Mouse (Mus musculus): ENCODE results near the gene Olfr1415. TPM values are rescaled to one million over a fixed set of nuclear protein-coding genes. Genes with fewer than 3 reads are reported as not detected.
"Not testable (repeated sequence)": the region's sequence is repeated elsewhere in the genome, so short reads cannot be mapped to it uniquely, and the experiment has no call there.

The Olfr1415 gene
- total RNA-seq (2021): not detected

DNA sequence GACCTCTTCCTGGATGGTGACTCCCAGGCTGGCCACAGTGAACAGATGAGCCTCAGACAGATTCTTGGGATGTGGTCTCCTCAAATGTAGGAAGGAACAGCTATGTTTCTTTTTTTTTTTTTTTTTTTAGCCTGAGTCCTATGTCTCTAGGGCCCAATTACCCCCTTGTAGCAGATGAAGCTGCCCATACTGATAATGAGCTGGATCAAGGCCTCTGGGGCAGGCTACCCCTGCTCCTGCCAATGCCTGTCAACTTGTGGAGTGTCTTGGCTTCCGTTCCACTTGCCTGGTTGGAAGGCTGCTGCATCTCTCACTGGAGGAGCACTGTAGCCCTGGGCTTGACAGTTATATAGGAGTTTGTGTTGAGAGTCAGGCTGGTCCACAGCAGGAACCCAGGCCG lies at the start of gene Olfr1415:
TSS of gene Olfr1415 (minus strand) at position 101 of the 400 bp plus-strand sequence.
- intact Hi-C loops (cut with DNase I): no loop called here
- no peak for DNase-seq (ENCODE audit: extremely low spot score in 1 of 2, low spot score in 2 of 2)

DNA sequence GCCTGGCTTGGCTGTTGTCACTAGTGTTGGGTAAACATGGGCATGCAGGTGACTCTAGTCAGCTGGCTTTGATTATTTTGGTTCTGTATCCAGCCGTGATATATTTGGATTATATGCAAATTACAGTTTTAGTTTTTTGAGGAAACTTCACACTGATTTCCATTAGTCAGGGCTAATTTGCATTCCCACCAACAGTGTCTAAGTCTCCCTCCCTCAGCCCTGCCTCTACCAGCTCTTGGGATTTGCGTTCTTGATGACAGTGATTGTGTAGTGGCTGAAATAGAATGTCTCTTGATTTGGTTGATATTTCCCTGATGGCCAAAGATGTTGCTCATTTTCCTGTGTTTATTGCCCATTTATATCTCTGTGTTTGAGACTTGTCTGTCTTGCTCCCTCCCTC lies 43.2 kb upstream of the Olfr1415 start:
- intact Hi-C loops (cut with DNase I): no loop called here
- no peak for DNase-seq (ENCODE audit: extremely low spot score in 1 of 2, low spot score in 2 of 2)

DNA sequence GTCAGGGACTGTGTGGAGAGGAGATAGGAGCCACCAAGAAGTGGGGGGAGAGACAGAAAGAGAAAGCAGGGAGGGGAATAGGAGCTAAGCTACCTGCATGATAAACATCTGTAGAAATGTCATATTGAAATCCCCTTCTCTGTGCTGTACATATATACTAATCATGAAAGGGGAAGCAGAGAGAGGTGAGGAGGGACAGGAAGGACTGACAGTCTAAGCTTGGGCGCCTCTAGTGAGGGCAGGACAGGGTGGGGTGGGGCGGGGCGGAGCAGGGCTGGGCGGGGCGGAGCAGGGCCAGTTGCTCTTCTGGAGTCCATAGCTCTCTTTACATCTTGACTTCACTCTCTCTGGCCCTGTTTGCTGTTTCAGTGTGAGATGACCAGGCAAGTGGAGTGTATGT lies 41.1 kb upstream of the Olfr1415 start:
- no peak for DNase-seq (ENCODE audit: extremely low spot score in 1 of 2, low spot score in 2 of 2)
- intact Hi-C loops (cut with DNase I): no loop called here

DNA sequence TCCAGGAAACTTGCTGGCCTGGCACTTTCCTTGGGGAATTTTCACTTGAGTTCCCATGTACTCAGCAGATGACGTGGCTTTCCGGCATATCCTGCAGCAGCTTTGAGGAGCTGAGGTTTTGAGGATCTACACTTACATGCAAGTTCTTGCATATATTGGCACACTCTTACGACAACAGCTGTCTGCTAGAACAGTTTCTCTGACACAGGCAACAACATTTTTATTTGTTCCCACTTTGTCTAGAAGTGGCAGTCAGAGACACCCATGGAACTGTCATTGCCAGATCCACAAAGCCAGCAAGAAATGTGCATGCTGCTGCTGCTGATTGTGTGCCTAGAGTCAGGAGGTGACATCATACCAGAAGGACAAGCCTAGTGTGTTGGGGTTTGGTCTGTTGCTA lies 27.9 kb upstream of the Olfr1415 start:
- intact Hi-C loops (cut with DNase I): loop anchor here (5.0 to 10.0 kb wide), 2 partner anchors 309 to 371 kb away; partner anchors contain the start of gene Gpc1
- no peak for DNase-seq (ENCODE audit: extremely low spot score in 1 of 2, low spot score in 2 of 2)

DNA sequence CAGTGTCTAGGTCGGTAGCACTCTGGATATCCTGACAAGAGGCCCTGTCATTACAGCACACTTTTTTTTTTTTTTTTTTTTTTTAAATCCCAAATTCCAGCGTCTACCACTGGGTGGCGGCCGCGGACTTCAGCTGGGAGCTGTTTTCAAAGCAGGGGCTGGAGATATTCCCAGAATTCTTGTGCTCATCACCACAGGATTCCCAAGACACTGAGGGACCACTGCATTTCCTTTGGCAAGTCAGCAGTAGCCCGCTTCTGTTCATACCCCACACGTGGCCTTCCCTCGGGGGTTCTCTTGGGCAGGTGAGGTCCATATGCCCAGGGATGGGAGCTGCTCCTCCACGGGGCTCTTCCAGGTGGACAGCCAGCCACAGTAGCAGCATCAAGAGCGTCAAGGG lies 25.5 kb upstream of the Olfr1415 start:
- intact Hi-C loops (cut with DNase I): loop anchor here (1.0 to 10.0 kb wide), 3 partner anchors 90 to 373 kb away; partner anchors contain the start of gene Gpc1
- DNase-seq (ENCODE audit: extremely low spot score in 1 of 2, low spot score in 2 of 2): peak; percentile 50 to 54

DNA sequence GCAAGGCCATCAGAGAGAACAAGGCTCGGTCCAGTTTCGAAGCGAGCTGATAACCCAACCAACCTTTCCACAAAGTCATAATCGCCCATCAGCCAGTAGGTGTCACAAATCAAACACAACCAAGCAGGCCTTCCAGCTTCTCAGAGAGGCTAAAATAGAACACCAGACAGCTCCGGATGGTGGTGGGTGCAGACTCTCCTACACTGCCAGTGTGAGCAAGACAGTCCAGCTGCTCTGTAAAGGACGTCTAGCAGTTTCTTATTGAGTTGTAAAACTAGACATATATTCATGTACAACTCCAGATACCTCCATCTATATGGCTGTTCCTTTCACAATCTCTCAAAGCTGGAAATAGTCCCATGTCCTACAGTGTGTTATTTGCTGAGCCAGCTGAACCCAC lies 23.1 kb upstream of the Olfr1415 start:
- intact Hi-C loops (cut with DNase I): no loop called here
- DNase-seq (ENCODE audit: extremely low spot score in 1 of 2, low spot score in 2 of 2): peak in 1 of 2 experiments; percentile 27

DNA sequence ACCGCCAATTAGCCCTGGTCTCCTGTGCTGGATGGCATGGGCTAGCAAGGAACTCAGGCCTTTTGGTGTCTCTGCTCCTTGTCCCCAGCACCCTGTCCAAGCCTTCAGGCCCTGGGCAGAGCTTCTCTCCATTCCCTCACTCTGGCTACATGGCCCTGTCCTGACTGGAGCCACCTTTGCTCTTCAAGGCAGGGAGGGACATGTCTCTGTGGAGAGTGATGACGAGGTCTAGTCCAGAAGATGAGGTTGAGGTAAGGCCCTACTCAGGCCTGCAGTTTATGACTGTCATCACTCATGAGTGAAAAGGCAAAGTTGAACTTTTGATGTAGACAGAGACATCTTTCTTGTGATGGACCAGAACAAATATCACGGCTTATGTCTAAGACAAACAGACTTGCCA lies 22.7 kb upstream of the Olfr1415 start, which contains the start of gene Olfr1414:
TSS of gene Olfr1414 (minus strand) at position 101 of the 400 bp plus-strand sequence.
- DNase-seq (ENCODE audit: extremely low spot score in 1 of 2, low spot score in 2 of 2): no peak
- intact Hi-C loops (cut with DNase I): no loop called here

DNA sequence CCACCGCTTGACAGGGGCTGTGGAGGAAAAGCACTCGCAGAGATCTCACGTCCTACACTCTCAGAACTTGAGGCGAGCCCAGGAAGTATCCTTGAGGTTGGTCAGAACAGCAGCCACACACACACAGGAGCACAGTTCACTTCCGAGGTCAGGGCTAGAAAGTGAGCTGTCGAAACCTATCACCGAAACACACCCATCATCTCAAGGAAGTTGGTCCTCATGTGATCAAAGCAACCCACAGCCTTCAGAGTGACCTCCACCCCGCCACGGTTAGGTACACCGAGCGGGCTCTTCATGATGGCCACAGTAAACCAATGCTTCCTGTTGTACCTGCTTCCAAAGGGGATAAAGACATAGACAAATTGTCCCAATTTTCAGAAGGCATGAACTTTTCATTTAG lies 19.5 kb upstream of the Olfr1415 start:
- no peak for DNase-seq (ENCODE audit: extremely low spot score in 1 of 2, low spot score in 2 of 2)
- intact Hi-C loops (cut with DNase I): no loop called here

DNA sequence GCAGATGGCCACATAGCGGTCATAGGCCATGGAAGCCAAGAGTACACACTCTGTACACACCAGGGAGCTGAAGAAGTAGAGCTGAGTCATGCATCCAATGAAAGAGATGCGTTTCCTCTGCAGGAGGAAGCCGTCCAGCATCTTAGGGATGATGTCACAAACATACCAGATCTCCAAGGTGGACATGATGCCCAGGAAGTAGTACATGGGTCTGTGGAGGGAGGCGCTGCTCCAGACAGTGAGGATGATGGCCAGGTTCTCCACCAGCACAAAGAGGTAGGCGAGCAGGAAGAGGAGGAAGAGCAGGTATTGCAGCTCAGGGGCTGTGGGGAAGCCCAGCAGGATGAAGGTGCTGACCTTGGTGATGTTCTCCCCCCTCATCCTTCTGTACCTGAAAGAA lies 15.7 kb upstream of the Olfr1415 start:
- DNase-seq (ENCODE audit: extremely low spot score in 1 of 2, low spot score in 2 of 2); intact Hi-C loops (cut with DNase I): not testable (repeated sequence)

DNA sequence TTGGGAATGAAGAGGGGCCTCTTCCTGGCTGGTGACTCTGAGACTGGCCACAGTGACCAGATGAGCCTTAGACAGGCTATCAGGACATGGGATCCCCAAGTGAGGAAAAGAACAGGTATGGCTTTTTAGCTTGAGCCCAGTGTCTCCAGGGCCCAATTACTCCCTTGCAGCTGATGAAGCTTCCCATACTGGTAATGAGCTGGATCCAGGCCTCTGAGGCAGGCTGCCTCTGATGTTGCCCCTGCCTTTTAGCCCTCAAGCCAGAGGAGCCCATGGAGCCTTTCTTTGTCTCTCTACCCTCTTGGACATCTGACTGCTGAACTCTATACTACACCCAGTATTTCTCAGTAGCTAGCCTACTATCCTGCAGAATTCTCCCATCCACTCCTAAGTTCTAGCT lies 10.9 kb downstream of the Olfr1415 start, which contains the start of gene Olfr1416:
TSS of gene Olfr1416 (minus strand) at position 101 of the 400 bp plus-strand sequence.
- no peak for DNase-seq (ENCODE audit: extremely low spot score in 1 of 2, low spot score in 2 of 2)
- intact Hi-C loops (cut with DNase I): no loop called here

DNA sequence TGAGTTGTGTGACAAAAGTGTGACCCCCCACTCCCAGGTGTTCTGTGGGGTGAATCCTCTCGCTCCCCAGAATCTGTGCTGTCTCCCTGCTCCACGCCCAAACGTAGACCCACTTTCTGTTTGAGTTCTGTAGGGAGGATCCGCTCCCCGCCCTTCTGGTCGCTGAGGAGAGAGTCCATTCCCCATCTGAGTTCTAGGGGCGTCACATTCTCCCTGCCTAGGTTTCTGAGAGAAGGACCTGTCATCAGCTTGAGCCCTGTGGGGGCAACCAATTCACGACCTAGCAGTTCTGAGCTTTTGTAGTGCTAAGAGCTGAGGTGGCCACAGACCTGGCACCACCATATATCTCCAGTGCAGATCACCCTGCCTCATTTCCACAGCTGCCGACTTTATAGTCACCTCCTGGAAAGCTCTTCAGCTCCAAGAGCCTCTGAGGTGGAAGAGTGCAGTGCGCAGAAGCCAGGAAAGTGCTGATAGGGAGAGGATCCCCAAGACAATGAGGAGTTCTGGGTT lies 21.8 kb downstream of the Olfr1415 start:
- no peak for DNase-seq (ENCODE audit: extremely low spot score in 1 of 2, low spot score in 2 of 2)
- intact Hi-C loops (cut with DNase I): no loop called here

DNA sequence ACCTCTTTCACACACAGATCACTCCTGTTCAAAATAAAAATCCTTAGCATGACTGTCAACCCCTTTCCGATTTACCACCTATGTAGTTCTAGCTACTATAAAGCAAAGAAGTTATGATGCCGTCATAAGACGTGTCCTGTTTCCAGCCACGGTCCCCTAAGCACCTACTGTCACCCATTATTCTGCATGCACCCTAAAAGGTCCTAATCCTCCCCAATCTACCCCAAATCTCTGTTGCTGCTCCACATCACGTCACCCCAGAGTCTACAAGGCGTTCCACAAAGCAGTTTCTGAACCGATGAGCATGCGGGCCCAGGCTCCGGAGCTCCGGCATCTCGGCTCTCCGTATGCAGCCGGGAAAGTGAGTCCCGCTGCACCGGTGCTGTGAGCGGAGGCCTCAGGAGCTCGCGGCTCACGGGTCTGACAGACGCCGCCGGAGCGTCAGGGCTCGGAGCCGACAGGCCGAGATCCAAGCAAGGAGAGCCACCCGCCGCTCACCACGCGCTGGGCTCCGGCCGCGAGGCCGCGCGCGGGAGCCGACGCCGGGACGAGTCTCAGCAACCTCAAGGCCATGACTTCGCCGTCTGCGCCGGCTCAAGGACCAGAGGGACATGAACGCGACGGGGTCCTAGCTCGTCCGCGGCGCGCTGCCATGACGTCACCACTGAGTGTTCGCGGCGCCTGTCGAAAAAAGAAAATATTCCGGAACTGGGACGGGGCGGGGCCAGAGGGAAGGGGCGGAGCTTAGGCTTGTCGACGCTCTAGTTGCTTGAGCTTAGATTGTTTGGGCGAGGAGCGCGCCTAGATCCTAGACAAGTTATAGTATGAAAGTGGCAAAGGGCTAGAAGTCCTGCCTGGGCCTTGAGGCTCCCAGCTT lies 22.5 kb downstream of the Olfr1415 start, which contains the start of gene Ndufa10:
TSS of gene Ndufa10 (minus strand) at position 696 of the 877 bp plus-strand sequence.
- peak; percentile 89 to 95 for DNase-seq (ENCODE audit: extremely low spot score in 1 of 2, low spot score in 2 of 2)
- intact Hi-C loops (cut with DNase I): no loop called here

DNA sequence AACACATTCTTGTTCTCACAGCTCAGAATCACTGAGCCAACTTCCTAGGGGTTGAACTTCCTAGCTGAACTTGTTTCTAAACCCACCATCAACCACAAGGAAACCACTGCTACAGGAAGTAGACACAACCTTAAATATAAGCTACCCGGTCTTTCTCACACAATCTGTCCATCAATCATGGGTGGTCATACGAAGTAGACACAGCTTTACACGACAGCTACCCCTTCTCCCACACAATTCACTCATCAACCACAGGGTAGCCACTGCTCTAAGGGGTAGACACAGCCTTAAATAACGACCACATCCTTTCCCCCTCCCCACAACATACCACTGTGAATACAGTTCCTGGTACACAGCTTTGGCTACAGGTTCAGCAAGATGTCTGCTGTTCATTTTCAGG lies 27.0 kb downstream of the Olfr1415 start:
- intact Hi-C loops (cut with DNase I): no loop called here
- no peak for DNase-seq (ENCODE audit: extremely low spot score in 1 of 2, low spot score in 2 of 2)

DNA sequence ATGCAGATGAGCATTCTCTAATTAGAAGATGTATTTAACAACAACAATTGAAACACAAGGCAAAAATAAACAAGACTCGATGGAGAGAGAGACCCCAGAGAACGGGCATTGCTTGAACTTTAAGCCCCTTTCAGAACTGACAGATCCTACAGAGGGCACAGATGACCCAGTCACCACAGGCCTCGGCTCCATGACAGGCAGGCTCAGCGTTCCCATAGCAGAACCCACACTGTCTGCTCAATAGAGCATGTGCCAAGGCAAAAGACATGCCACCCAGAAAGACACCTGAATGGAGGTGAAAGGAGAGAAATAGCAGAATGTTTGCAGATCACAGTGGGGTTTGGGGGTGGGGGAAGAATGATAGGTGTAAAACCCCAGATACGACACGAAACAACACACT lies 37.5 kb downstream of the Olfr1415 start:
- intact Hi-C loops (cut with DNase I): loop anchor here (10.0 kb wide), 1 partner anchor 934 kb away; no protein-coding TSS in a partner anchor
- DNase-seq (ENCODE audit: extremely low spot score in 1 of 2, low spot score in 2 of 2): no peak

DNA sequence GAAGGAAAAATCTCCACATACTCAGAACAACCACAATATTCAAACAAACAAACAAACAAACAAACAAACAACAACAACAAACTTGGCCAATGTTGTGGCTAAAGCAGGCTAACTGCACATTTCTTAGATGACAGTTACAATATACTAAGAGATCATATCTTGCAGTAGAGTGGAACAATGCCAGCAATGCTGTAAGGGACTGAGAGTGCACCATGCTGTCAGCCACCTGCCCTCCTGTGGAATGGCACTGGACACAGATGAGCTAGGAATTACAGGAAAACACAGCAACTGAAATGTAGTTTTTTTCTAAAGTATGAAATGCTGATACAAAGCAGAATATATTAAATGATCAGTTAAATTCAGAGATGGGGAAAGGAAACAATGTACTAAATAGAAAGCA lies 38.1 kb downstream of the Olfr1415 start:
- intact Hi-C loops (cut with DNase I): loop anchor here (10.0 kb wide), 1 partner anchor 933 kb away; no protein-coding TSS in a partner anchor
- no peak for DNase-seq (ENCODE audit: extremely low spot score in 1 of 2, low spot score in 2 of 2)

DNA sequence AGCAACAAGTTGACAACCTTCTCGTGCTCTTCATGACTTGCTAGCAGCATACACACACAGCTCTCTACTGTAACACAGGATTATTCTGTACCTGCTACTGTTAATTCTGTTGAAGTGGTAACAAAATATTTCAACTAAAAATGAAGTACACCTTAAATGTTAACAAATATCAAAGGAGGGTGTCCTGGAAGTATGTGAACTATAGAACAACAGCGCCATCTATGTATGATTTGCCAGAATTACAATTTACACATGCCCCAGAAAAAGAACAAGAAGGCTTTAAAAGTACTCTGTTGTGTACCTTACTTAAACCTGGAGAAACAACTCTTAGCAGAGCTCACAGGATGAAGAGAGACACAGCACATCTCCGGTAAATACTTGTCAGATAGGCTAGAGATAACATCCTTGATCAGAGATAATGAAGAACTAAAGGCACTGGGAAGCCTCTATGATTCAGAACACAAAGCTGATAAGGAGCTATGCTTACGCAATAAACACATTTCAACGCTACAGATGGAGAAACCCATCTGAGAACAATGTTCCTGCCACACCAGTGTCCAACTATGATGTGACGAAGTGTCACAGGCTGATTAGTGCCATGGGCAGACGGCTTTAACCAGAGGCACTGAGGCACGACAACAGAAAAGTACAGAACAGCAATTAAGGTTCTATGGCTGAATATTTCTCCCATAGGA lies 42.0 kb downstream of the Olfr1415 start:
- intact Hi-C loops (cut with DNase I): loop anchor here (5.0 to 10.0 kb wide), 2 partner anchors 492 to 929 kb away; no protein-coding TSS in a partner anchor

DNA sequence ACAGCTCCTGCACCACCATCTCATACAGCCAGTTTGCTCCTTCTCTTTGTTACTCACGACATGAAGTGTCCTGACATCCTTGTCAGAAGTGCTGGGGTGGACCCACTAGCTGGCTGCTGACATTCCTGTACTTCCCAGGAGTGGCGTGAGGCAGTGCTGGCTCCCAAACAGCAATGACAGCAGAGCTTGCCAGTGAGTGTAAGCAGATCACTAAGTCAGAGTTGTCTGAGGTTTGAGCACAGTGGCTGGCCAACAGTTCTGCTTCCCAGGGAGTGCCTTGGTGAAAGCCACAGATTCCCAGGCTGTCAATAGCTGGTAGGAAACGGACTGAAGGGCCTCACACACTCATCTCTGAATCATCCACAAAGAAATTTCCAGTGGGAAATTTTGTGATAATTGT lies 47.6 kb downstream of the Olfr1415 start:
- DNase-seq (ENCODE audit: extremely low spot score in 1 of 2, low spot score in 2 of 2): no peak
- intact Hi-C loops (cut with DNase I): no loop called here

More for the DNA sequence above, 42.0 kb downstream of the Olfr1415 start:
- no peak for DNase-seq (ENCODE audit: extremely low spot score in 1 of 2, low spot score in 2 of 2)

DNA sequence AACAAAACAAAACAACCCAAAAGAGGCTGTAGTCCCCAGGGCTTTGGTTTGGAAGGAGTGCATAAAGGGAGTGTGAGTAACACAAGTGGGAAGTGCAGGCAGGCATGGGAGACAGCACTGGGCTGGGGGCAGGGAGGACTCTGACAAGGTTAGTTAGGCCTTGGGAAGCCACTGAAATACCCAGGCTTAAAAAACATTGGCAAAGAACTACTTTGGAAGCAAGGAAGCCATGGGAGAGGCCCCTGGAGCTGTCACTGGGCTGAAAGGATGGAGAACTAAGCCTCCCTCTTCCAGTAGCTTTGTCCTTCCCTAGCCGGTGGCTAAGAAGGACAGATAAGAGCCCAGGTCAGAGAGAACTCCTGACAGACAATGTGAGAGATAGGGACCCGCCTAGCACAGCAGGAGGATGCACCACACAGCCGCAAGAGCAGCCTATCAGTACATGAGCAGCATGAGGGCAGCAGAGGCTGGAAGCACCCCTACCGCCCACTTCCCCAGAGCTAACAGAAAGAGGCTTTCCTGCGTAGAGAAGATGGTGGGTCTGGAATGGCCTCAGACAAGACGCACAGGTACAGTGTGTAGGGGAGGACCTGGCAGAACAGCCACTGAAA lies 54.3 kb downstream of the Olfr1415 start:
- intact Hi-C loops (cut with DNase I): loop anchor here (2.0 kb wide), 1 partner anchor 263 kb away; no protein-coding TSS in a partner anchor
- DNase-seq (ENCODE audit: extremely low spot score in 1 of 2, low spot score in 2 of 2): no peak
